Mouse (Mus musculus) forebrain, embryonic 14.5 days (tissue): ENCODE results near the gene Prm3. TPM values are rescaled to one million over a fixed set of nuclear protein-coding genes. Genes with fewer than 3 reads are reported as not detected.

Experiments
- ATAC-seq: fragments of 200-750 bp; cut with Nextera tagmentation; 2 replicates; pipeline ENCODE4 v1.8.0; 2017; ENCODE audit warnings: mild to moderate bottlenecking, moderate library complexity
- DNase-seq: peaks from one replicate; pipeline ENCODE4 v3.0.0-alpha.2; 2015; ENCODE audit warnings: low spot score
- H3K27ac ChIP-seq: fragments of 300-500 bp; sonication (generic); 2 replicates; pipeline ENCODE4 v1.5.1; 2014; ENCODE audit warnings: low read depth, mild to moderate bottlenecking, control low read depth, low read length, moderate library complexity
- H3K27me3 ChIP-seq: fragments of 300-500 bp; sonication (generic); replicated peaks from 2 replicates; pipeline ENCODE4 v1.6.1; 2014; ENCODE audit warnings: low read length, control low read depth, mixed read lengths; ENCODE audit not compliant: control insufficient read depth, insufficient read depth
- H3K36me3 ChIP-seq: fragments of 300-500 bp; sonication (generic); 2 replicates; pipeline ENCODE4 v1.6.1; 2014; ENCODE audit warnings: low read length, control low read depth; ENCODE audit not compliant: control insufficient read depth, insufficient read depth
- H3K4me1 ChIP-seq: fragments of 300-500 bp; sonication (generic); 2 replicates; pipeline ENCODE4 v1.6.1; 2014; ENCODE audit warnings: antibody characterized with exemption, low read length, control low read depth; ENCODE audit not compliant: control insufficient read depth, insufficient read depth
- H3K4me2 ChIP-seq: fragments of 300-500 bp; sonication (generic); 2 replicates; pipeline ENCODE4 v1.6.1; 2014; ENCODE audit warnings: mild to moderate bottlenecking, control low read depth, low read length
- H3K4me3 ChIP-seq: fragments of 300-500 bp; sonication (generic); 2 replicates; pipeline ENCODE4 v1.5.1; 2014; ENCODE audit warnings: low read depth, low read length, control low read depth
- H3K9ac ChIP-seq: fragments of 300-500 bp; sonication (generic); 2 replicates; pipeline ENCODE4 v1.6.1; 2014; ENCODE audit warnings: mild to moderate bottlenecking, low read length, control low read depth, moderate library complexity
- H3K9me3 ChIP-seq: fragments of 300-500 bp; sonication (generic); replicated peaks from 2 replicates; pipeline ENCODE4 v1.6.1; 2016; ENCODE audit warnings: low read length, control low read depth, mixed read lengths; ENCODE audit not compliant: control insufficient read depth
- WGBS: fragments of 180-500 bp; shearing (Covaris S2); extraction: QIAGEN DNeasy Blood & Tissue Kit; methylation state at CpG from one replicate; pipeline ENCODE4 v1.1.7; 2014; 5-methylcytosine and 5-hydroxymethylcytosine counted together
- polyA plus RNA-seq: library from polyadenylated mRNA; unstranded; fragments of >200 nt; fragmentation: Nextera tagmentation; extraction: Ambion mirVana; gene quantifications from 2 replicates; pipeline ENCODE4 v1.2.1, GENCODE M21; 2014

The Prm3 gene
- polyA plus RNA-seq, 1 experiment from 2014 or later, result not detected

DNA sequence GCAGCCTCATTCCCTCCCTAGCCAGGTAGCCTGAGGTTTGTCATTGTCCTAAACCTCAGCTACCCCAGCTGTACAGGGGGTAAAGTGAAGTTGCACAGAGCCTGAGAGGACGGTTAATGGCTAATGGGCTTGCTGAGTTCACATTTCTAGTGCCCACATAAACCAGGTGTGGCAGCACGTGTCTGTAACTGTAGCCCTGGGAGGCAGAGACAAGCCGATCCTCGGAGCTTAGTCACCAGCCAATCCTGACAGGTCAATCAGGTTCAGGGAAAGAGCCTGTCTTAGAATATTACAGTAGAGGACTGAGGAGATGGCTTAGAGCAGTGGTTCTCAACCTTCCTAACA is 37.7 kb upstream of the Prm3 start:
- Histone ChIP-seq H3K4me1 (no peaks in the 10 kb centered on the region), H3K36me3 (no peaks in the 10 kb centered on the region), H3K4me3 (no peak overlapping the region), H3K27ac (no peak overlapping the region), H3K9ac (no peak overlapping the region), H3K27me3 (no peaks in the 10 kb centered on the region), H3K4me2 (no peak overlapping the region), H3K9me3 (no peaks in the 10 kb centered on the region)
- no peak for DNase-seq
- WGBS, result 85% methylated on average over 4 of the region's 4 CpGs
- no peak for ATAC-seq

DNA sequence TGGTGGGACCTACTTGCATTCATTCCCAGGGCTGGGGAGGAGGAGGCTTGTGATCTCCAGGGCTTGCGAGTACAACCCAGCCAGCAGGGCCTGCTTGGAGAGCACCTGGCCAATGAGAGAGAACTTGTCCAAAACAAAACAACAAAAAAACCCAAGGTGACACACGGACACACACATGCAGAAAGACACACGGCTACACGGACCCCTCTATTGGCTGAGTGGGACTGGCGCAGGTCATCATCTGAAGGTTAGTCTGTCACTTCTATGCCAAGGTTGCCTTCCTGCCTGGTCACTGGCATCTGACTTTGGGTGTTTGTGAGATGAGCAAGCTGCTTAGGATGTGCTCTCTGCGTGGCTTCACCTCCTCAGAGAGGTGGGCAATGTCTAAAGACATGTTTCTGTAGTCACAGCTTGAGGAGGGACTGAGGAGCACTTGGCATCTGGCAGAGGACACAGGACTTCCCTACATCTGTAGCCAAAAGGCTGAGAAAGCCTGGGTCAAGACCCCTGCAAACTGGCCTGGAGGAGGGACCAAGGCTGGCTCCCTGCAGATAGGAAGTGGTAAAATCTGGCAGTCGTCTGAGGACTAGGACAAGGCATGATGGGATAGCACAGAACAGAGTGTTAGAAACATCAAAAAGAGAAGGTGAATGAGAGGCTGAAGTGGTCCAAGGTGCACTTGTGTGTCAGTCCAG is 37.2 kb upstream of the Prm3 start:
- Histone ChIP-seq H3K4me1 (no peaks in the 10 kb centered on the region), H3K9ac (no peak overlapping the region), H3K27me3 (no peaks in the 10 kb centered on the region), H3K36me3 (no peaks in the 10 kb centered on the region), H3K4me3 (no peak overlapping the region), H3K9me3 (no peaks in the 10 kb centered on the region), H3K4me2 (no peak overlapping the region), H3K27ac (no peak overlapping the region)
- 80% methylated on average over 7 of the region's 7 CpGs for WGBS
- DNase-seq (no peak), ATAC-seq (no peak)

DNA sequence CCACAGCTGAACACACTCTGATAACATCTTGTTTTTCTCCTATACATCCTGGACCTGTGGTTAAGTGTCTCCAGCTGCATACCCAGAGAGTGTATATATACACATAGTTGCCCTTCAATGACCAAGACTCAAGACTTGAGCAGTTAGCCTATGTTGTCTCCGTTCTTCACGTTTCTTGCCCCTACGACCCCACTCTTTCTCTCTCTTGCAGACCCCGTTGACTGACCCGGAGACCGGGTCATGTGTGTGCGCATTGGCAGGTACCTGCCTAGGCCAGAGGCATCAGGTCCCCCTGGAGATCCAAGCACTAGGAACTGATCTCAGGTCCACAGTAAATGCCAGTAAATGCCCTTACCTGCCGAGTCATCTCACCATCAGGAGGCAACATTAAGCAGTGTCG is 36.6 kb upstream of the Prm3 start:
- 93% methylated on average over 9 of the region's 9 CpGs for WGBS
- Histone ChIP-seq H3K27ac (no peak overlapping the region), H3K4me1 (no peaks in the 10 kb centered on the region), H3K9ac (no peak overlapping the region), H3K27me3 (no peaks in the 10 kb centered on the region), H3K9me3 (no peaks in the 10 kb centered on the region), H3K4me2 (no peak overlapping the region), H3K36me3 (no peaks in the 10 kb centered on the region), H3K4me3 (no peak overlapping the region)
- DNase-seq (no peak), ATAC-seq (no peak)

DNA sequence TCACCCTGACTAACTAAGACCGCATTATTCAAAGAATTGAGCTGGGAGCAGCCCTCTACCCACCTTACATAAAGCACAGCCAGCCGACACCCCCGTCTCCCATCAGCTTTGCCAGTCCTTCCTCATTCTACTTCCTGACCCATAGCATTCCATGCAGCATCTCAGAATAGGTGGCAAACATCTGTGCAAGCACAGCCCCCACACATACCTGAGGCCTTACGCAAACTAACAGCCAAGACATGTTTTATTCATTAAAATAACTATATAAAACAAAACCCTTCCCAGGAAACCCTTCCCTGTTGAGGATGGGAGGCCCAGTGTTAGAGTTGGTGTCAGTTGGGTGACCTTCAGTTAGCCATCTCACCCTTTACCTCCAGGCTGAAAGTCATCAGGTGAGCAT is 35.1 kb upstream of the Prm3 start:
- ATAC-seq (no peak), DNase-seq (no peak)
- Histone ChIP-seq H3K9ac (no peak overlapping the region), H3K4me3 (no peak overlapping the region), H3K27me3 (no peaks in the 10 kb centered on the region), H3K4me2 (no peak overlapping the region), H3K4me1 (no peaks in the 10 kb centered on the region), H3K27ac (no peak overlapping the region), H3K36me3 (no peaks in the 10 kb centered on the region), H3K9me3 (no peaks in the 10 kb centered on the region)
- 88% methylated on average over 4 of the region's 4 CpGs for WGBS

DNA sequence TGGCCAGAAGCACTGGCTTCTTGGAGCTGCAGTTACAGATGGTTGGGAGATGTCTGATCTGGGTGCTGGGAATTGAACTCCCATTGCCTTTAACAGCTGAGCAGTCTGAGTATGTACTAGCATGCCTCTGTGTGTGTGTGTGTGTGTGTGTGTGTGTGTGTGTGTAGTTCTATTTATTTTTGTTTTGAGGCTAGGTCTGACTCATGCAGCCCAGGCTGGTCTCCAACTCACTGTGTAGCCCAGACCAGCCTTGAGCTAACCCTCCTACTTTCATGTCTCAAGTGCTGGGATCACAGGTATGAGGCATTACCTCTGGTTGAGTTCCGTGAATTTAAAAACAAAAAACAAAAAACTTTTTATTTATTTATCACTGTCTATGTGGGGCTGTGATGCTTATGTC is 33.8 kb upstream of the Prm3 start:
- WGBS, result 84% methylated on average over 1 of the region's 1 CpGs
- Histone ChIP-seq H3K9ac (no peak overlapping the region), H3K4me2 (no peak overlapping the region), H3K27me3 (no peaks in the 10 kb centered on the region), H3K4me3 (no peak overlapping the region), H3K27ac (no peak overlapping the region), H3K36me3 (no peaks in the 10 kb centered on the region), H3K9me3 (no peaks in the 10 kb centered on the region), H3K4me1 (no peaks in the 10 kb centered on the region)
- ATAC-seq (no peak), DNase-seq (no peak)

DNA sequence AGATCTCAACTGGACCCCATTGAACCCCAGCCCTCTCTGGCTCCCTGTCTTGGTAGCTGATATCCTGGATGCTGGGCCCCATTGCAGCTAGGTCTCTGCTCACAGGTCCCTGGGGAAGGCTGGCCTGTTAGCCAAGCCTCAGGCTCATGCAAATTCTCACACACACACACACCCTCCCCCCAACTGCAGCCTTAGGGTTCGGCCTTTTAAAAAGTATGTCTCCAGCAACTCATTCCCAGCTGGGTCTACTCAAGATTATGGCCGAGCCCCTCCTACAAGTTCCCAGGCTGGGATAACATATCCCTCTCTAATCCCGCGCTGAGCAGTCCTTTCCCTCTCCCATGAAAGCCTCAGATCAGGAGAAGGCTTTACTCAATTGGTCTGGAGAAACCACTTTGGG is 30.7 kb upstream of the Prm3 start:
- no peaks in the 10 kb centered on the region for H3K9me3 ChIP-seq
- H3K27ac ChIP-seq, result no peak overlapping the region
- 76% methylated on average over 4 of the region's 4 CpGs for WGBS
- H3K36me3 ChIP-seq, result no peaks in the 10 kb centered on the region
- H3K4me2 ChIP-seq, result no peak overlapping the region
- no peak overlapping the region for H3K4me3 ChIP-seq
- no peak for DNase-seq
- no peak for ATAC-seq
- no peaks in the 10 kb centered on the region for H3K4me1 ChIP-seq
- no peak overlapping the region for H3K9ac ChIP-seq
- no peaks in the 10 kb centered on the region for H3K27me3 ChIP-seq

DNA sequence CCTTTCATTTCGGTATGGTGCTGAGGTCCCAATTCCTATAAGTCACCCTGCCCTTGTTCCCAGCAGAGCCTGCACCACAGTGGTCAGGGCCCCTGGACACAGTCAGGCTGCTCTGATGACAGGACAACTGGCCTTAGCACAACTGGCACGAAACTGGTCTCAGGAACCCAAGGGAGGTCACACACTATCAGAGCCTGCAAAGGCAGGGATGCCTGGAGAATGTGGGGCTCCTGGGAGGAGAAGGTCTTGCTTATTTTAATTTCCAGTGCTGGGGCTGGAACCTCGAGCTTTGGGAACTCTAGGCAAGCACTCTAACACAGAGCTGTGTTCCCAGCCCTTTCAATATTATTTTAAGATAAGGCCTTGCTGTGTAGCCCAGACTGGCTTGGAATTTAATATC is 29.3 kb upstream of the Prm3 start:
- H3K9me3 ChIP-seq, result no peaks in the 10 kb centered on the region
- H3K27ac ChIP-seq, result no peak overlapping the region
- no peaks in the 10 kb centered on the region for H3K27me3 ChIP-seq
- H3K36me3 ChIP-seq, result no peaks in the 10 kb centered on the region
- no peak overlapping the region for H3K4me2 ChIP-seq
- no peaks in the 10 kb centered on the region for H3K4me1 ChIP-seq
- no peak overlapping the region for H3K9ac ChIP-seq
- whole genome bisulfite sequencing, result 79% methylated on average over 3 of the region's 3 CpGs
- H3K4me3 ChIP-seq, result no peak overlapping the region
- no peak for DNase-seq
- ATAC-seq, result no peak

DNA sequence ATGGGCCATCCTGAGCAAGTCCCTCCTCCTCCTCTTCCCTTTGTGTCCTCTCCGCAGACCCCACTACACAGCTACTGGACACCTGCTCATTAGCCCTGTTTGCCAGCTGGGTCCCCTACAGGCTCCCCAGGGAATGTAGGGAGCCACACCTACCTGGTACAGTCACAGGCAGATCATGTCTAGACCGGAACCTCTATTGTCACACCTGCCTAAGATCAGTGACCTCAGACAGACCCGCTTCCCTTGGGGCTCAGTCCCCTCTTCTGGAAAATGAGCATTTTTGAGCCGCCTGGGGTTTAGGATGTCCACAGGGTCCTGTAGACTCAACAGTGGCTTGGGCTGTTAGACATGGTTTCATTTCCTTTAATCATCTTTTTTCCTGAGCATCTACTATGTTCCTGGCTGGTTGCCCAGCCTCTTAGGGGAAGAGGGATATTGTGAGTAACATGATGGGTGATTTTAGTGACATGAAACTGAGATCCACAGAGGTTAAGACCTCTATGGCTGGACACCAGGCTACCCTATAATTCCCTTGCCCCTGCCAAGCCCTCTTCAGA is 27.9 kb upstream of the Prm3 start:
- no peak overlapping the region for H3K27ac ChIP-seq
- no peaks in the 10 kb centered on the region for H3K27me3 ChIP-seq
- H3K4me1 ChIP-seq, result no peaks in the 10 kb centered on the region
- no peak for DNase-seq
- ATAC-seq, result no peak
- no peak overlapping the region for H3K4me3 ChIP-seq
- H3K9ac ChIP-seq, result no peak overlapping the region
- 77% methylated on average over 4 of the region's 4 CpGs for WGBS
- H3K9me3 ChIP-seq, result no peaks in the 10 kb centered on the region
- H3K4me2 ChIP-seq, result no peak overlapping the region
- H3K36me3 ChIP-seq, result no peaks in the 10 kb centered on the region

DNA sequence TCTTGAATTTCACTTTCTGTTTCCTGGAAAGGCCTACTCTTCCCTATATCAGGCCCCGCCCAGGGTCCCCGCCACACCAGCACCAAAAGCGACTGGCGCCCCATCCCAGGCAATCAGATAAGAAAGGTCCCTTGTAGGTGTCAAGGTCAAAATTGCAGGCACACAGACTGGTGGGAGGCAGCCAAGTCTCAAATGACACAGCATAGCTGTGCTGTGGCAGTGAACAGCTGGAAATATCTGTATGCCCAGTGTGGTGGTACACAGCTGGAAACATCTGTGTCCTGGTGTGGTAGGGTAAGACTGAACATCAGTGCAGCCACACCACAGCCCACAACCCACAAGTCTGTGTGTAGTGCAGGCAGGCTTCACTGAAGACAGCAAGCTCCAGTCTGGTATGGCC is 24.1 kb upstream of the Prm3 start:
- Histone ChIP-seq H3K4me3 (no peak overlapping the region), H3K36me3 (no peaks in the 10 kb centered on the region), H3K9ac (no peak overlapping the region), H3K4me1 (no peaks in the 10 kb centered on the region), H3K4me2 (no peak overlapping the region), H3K27ac (no peak overlapping the region), H3K9me3 (no peaks in the 10 kb centered on the region), H3K27me3 (no peaks in the 10 kb centered on the region)
- ATAC-seq (no peak), DNase-seq (no peak)
- WGBS, result 92% methylated on average over 4 of the region's 4 CpGs
